In the genomic region with DNA sequence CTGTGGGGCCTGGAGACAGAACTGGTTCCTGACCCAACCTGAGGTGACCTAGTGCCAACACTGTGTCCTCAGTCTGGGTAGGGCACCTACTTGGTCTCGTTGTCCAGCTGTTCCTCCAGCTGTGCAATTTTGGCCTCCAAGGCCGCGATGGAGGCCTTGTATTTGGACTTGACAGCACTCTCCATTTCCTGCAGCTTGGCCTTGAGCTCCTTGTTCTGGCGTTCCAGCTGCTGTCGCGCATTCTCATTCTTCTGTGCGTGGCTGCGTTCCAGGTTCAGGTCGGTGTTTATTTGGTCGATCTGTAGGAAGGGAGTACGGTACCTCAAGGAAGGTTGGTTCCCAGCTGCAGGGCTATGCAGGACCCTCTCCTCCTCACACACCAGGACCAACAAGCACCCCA, we compare ENCODE assay signal across 16 mouse cellular contexts. TPM values are rescaled to one million over a fixed set of nuclear protein-coding genes. Genes with fewer than 3 reads are reported as not detected.
DNase-seq lines count a peak whose midpoint lies in the region; ATAC-seq and TF ChIP-seq lines count a peak whose summit lies in the region.
"Had no signal": no experiment of that assay in that cellular context is flagged by ENCODE, and none has a peak within 500 bp of the region (broad histone marks: within the 10 kb centered on the region; RNA-seq: fewer than 3 reads in every experiment).

No protein-coding gene starts in this region.

- H3K9ac ChIP-seq in liver, embryonic 13.5 days, result no peak overlapping the region
- no peak overlapping the region for H3K9ac ChIP-seq in liver, embryonic 12.5 days
- H3K9ac ChIP-seq: hindbrain, embryonic 13.5 days had no signal

- 89% methylated on average over 11 of the region's 11 CpGs for WGBS in liver, embryonic 13.5 days (ENCODE audit: insufficient replicate concordance)
- 90% methylated on average over 11 of the region's 11 CpGs for WGBS in liver, embryonic 12.5 days (ENCODE audit: insufficient replicate concordance)

- no peak for ATAC-seq in liver, embryonic 13.5 days (ENCODE audit: low read depth)
- ATAC-seq in liver, embryonic 12.5 days, result no peak
- ATAC-seq: intestine, embryonic 16.5 days had no signal

- intact Hi-C loops in heart, postnatal 25 days (cut with DNase I), result no loop called here

- TF ChIP-seq CTCF in bone marrow macrophage, adult 2 months (IDR thresholded peaks at IDR 0.05; ENCODE audit: low read depth, low read length), result no peak
- TF ChIP-seq CTCF in testis, adult 2 months (IDR thresholded peaks at IDR 0.05; ENCODE audit: control insufficient read depth, insufficient read depth, insufficient replicate concordance, low read depth, low read length), result no peak

- H3K27me3 ChIP-seq in liver, embryonic 13.5 days, result no peaks in the 10 kb centered on the region
- H3K27me3 ChIP-seq in liver, embryonic 12.5 days (replicated peaks), result no peaks in the 10 kb centered on the region
- no peaks in the 10 kb centered on the region for H3K27me3 ChIP-seq in testis, adult 2 months (ENCODE audit: control insufficient read depth, insufficient read depth, low read length)
- H3K27me3 ChIP-seq: hindbrain, embryonic 13.5 days had no signal

- H3K4me1 ChIP-seq in liver, embryonic 13.5 days (replicated peaks), result peaks cover 3% of the 10 kb centered on the region
- no peaks in the 10 kb centered on the region for H3K4me1 ChIP-seq in liver, embryonic 12.5 days
- peaks cover 18% of the 10 kb centered on the region for H3K4me1 ChIP-seq in bone marrow macrophage, adult 2 months (ENCODE audit: control insufficient read depth, insufficient read depth, low read length)
- peaks cover 3% of the 10 kb centered on the region; the same call in 1 of the 2 replicates for H3K4me1 ChIP-seq in testis, adult 2 months (ENCODE audit: control insufficient read depth, insufficient read depth, low read length)
- H3K4me1 ChIP-seq: hindbrain, embryonic 13.5 days had no signal

- no peaks in the 10 kb centered on the region for H3K9me3 ChIP-seq in liver, embryonic 13.5 days (replicated peaks)
- H3K9me3 ChIP-seq in liver, embryonic 12.5 days (replicated peaks), result no peaks in the 10 kb centered on the region
- H3K9me3 ChIP-seq: hindbrain, embryonic 13.5 days had no signal

- no peak overlapping the region for H3K4me3 ChIP-seq in liver, embryonic 13.5 days (replicated peaks)
- no peak overlapping the region for H3K4me3 ChIP-seq in liver, embryonic 12.5 days
- H3K4me3 ChIP-seq in bone marrow macrophage, adult 2 months (ENCODE audit: insufficient read depth, low read length), result no peak overlapping the region
- no peak overlapping the region for H3K4me3 ChIP-seq in testis, adult 2 months (ENCODE audit: control insufficient read depth, low read depth, low read length)
- H3K4me3 ChIP-seq: hindbrain, embryonic 13.5 days had no signal

- peaks cover 95% of the 10 kb centered on the region for H3K36me3 ChIP-seq in liver, embryonic 13.5 days
- H3K36me3 ChIP-seq in liver, embryonic 12.5 days, result peaks cover 98% of the 10 kb centered on the region
- no peaks in the 10 kb centered on the region for H3K36me3 ChIP-seq in testis, adult 2 months (ENCODE audit: control insufficient read depth, insufficient read depth, low read length)

- H3K4me2 ChIP-seq in liver, embryonic 13.5 days, result no peak overlapping the region
- no peak overlapping the region for H3K4me2 ChIP-seq in liver, embryonic 12.5 days
- H3K4me2 ChIP-seq: hindbrain, embryonic 13.5 days had no signal

- 0 out of 2 replicates have a peak overlapping the region, but pooled peaks have one; percentile 21 for H3K27ac ChIP-seq in liver, embryonic 13.5 days
- H3K27ac ChIP-seq in liver, embryonic 12.5 days, result no peak overlapping the region
- peak overlapping the region; percentile 92 for H3K27ac ChIP-seq in bone marrow macrophage, adult 2 months (ENCODE audit: insufficient read depth, low read depth, low read length)
- H3K27ac ChIP-seq in testis, adult 2 months (ENCODE audit: control insufficient read depth, insufficient read depth, low read depth, low read length), result peak overlapping the region; percentile 63
- H3K27ac ChIP-seq: hindbrain, embryonic 13.5 days had no signal

- DNase-seq in heart, adult 11 months, result peak; percentile 95
- DNase-seq in heart, postnatal 25 days (ENCODE audit: low spot score), result no peak
- DNase-seq in liver, embryonic 13.5 days, result no peak
- no peak for DNase-seq in right cerebral cortex, postnatal 4 days
- DNase-seq in left cerebral cortex, adult 9 months (ENCODE audit: low spot score in 2 of 2), result no peak
- DNase-seq: layer of hippocampus, postnatal 36 days; liver; midbrain, embryonic 14.5 days; thymus, adult 2 months had no signal

- TF ChIP-seq POLR2A in bone marrow macrophage, adult 2 months (IDR thresholded peaks at IDR 0.05; ENCODE audit: borderline replicate concordance, low read depth, low read length), result no peak
- TF ChIP-seq POLR2A in testis, adult 2 months (IDR thresholded peaks at IDR 0.05; ENCODE audit: control insufficient read depth, low read depth, low read length), result no peak

RNA-seq across cellular contexts. Expression of gene Apol8, which starts 6.9 kb away (rescaled TPM):
- not detected for total RNA-seq in heart, postnatal 25 days (2021)
- 29.8 and 34.9 TPM in 2 replicates for polyA plus RNA-seq in liver, embryonic 13.5 days (2015; fragmentation: Nextera tagmentation; extraction: Ambion mirVana)
- 25.8 and 26.7 TPM in 2 replicates for polyA plus RNA-seq in liver, embryonic 12.5 days (2016; fragmentation: Nextera tagmentation; extraction: Ambion mirVana)
- not detected in 2 replicates for polyA plus RNA-seq in bone marrow macrophage, adult 2 months (2012; ENCODE audit: insufficient read depth, insufficient read length, missing spikeins)
- polyA plus RNA-seq in testis, adult 2 months (2012; rRNA removed), result 0.17 TPM in 2 replicates

RNA-seq across cellular contexts. Expression of gene Apol9b, which starts 34.9 kb away (rescaled TPM):
- total RNA-seq in heart, postnatal 25 days (2021), result not detected
- not detected in 2 replicates for polyA plus RNA-seq in liver, embryonic 13.5 days (2015; fragmentation: Nextera tagmentation; extraction: Ambion mirVana)
- not detected in 2 replicates for polyA plus RNA-seq in liver, embryonic 12.5 days (2016; fragmentation: Nextera tagmentation; extraction: Ambion mirVana)
- 0.72 and 1.0 TPM in 2 replicates for polyA plus RNA-seq in bone marrow macrophage, adult 2 months (2012; ENCODE audit: insufficient read depth, insufficient read length, missing spikeins)
- polyA plus RNA-seq in testis, adult 2 months (2012; rRNA removed), result not detected in 2 replicates
- total RNA-seq: layer of hippocampus, postnatal 36 days; MEL had no signal
- polyA plus RNA-seq: hindbrain, embryonic 13.5 days; midbrain, embryonic 14.5 days; neural tube, embryonic 11.5 days had no signal

Comparison
In these comparisons a context has a peak if more than half of its experiments do, and no peak if none do; other contexts are left out.
1. RNA of gene Apol8, which starts 6.9 kb away (polyA plus RNA-seq): 29.8 to 34.9 TPM in liver, embryonic 13.5 days and 25.8 to 26.7 TPM in liver, embryonic 12.5 days; 0.17 TPM in testis, adult 2 months and not detected in bone marrow macrophage, adult 2 months; every median in the first group is over 10 times any median in the second.